Mouse (Mus musculus): ENCODE measurements at regions not wholly inside any gene's neighbourhood (a gene's known extent, or its start where the extent isn't known, plus 50 kb on each side); places are given as distances from the start of the nearest gene placed in this dataset.

- TF ChIP-seq CTCF (conservative IDR thresholded peaks at IDR 0.05 in 1 of 2, IDR thresholded peaks at IDR 0.05 in 1 of 2; ENCODE audit: low read depth in 2 of 2, low read length in 2 of 2) (no peak), RCOR1 (conservative IDR thresholded peaks at IDR 0.05; ENCODE audit: low read depth, low read length) (no peak), TCF12 (IDR thresholded peaks at IDR 0.05; ENCODE audit: low read depth, low read length) (no peak)
Measured at GRCm38 (mm10) chr13:59943020-59943419, 120.1 kb upstream of the Tut7 start.

Measured in CH12.LX (cell line).